In genomic region chr16:23982891-23983588, GRCm38 (mm10) we compare ENCODE assay signal across 9 mouse cellular contexts. TPM values are rescaled to one million over a fixed set of nuclear protein-coding genes. Genes with fewer than 3 reads are reported as not detected.
DNase-seq lines count a peak whose midpoint lies in the region; ATAC-seq and TF ChIP-seq lines count a peak whose summit lies in the region.
"Had no signal": no experiment of that assay in that cellular context is flagged by ENCODE, and none has a peak within 500 bp of the region (broad histone marks: within the 10 kb centered on the region; RNA-seq: fewer than 3 reads in every experiment).

No protein-coding gene starts in this region.

- no peak for ATAC-seq in intestine, embryonic 14.5 days (replicated peaks; ENCODE audit: low FRiP score, low TSS enrichment, low read depth)
- no peak for ATAC-seq in limb, embryonic 12.5 days (ENCODE audit: insufficient number of reproducible peaks, insufficient read depth, low FRiP score, low TSS enrichment, low read depth)
- ATAC-seq in stomach, embryonic 14.5 days (ENCODE audit: insufficient number of reproducible peaks, insufficient read depth, low FRiP score, low read depth): no peak
- ATAC-seq in megakaryocyte progenitor cell, adult 5-6 weeks (replicated peaks; ENCODE audit: poor library complexity): no peak

- no peak overlapping the region for H3ac ChIP-seq in myocyte (ENCODE audit: control insufficient read depth, insufficient read length)

- H3K4me1 ChIP-seq in intestine, embryonic 14.5 days (replicated peaks; ENCODE audit: control insufficient read depth, insufficient read depth, low read length): peaks cover 28% of the 10 kb centered on the region
- peaks cover 54% of the 10 kb centered on the region for H3K4me1 ChIP-seq in limb, embryonic 12.5 days (replicated peaks)
- peaks cover 38% of the 10 kb centered on the region for H3K4me1 ChIP-seq in stomach, embryonic 14.5 days (ENCODE audit: control insufficient read depth, insufficient read depth, low read length)

- H3K79me2 ChIP-seq in myocyte (ENCODE audit: control insufficient read depth, insufficient read depth): peaks cover 75% of the 10 kb centered on the region

- peak overlapping the region; percentile 33 for H3K4me3 ChIP-seq in intestine, embryonic 14.5 days (ENCODE audit: low read depth, low read length)
- H3K4me3 ChIP-seq in limb, embryonic 12.5 days (replicated peaks): peak overlapping the region; percentile 44
- peak overlapping the region; percentile 92 for H3K4me3 ChIP-seq in myocyte
- H3K4me3 ChIP-seq in stomach, embryonic 14.5 days (ENCODE audit: low read depth, low read length): peak overlapping the region; percentile 34

- DNase-seq in ZHBTc4 (ENCODE audit: low read depth, low spot score): peak; percentile 84
- DNase-seq in cerebellum, postnatal 10 days: peak; percentile 96
- DNase-seq in gastrocnemius, postnatal 10 days: peak; percentile 89
- peak; percentile 84 for DNase-seq in intestine, embryonic 14.5 days (ENCODE audit: low spot score)

- no peaks in the 10 kb centered on the region for H3K9me3 ChIP-seq in intestine, embryonic 14.5 days (ENCODE audit: control insufficient read depth, low read length)
- H3K9me3 ChIP-seq in limb, embryonic 12.5 days: no peaks in the 10 kb centered on the region
- H3K9me3 ChIP-seq in stomach, embryonic 14.5 days (ENCODE audit: control insufficient read depth, low read depth, low read length): no peaks in the 10 kb centered on the region

- no peak overlapping the region for H3K27ac ChIP-seq in intestine, embryonic 14.5 days (ENCODE audit: low read depth)
- H3K27ac ChIP-seq in limb, embryonic 12.5 days: no peak overlapping the region
- no peak overlapping the region for H3K27ac ChIP-seq in stomach, embryonic 14.5 days (ENCODE audit: low read length)

- H3K27me3 ChIP-seq in intestine, embryonic 14.5 days (replicated peaks; ENCODE audit: control insufficient read depth, insufficient read depth, low read length): peaks cover 30% of the 10 kb centered on the region
- peaks cover 69% of the 10 kb centered on the region for H3K27me3 ChIP-seq in limb, embryonic 12.5 days
- no peaks in the 10 kb centered on the region for H3K27me3 ChIP-seq in myocyte (ENCODE audit: control insufficient read depth, insufficient read depth, insufficient read length)
- 0 out of 2 replicates have a peak, but pooled peaks cover 6% of the 10 kb centered on the region for H3K27me3 ChIP-seq in stomach, embryonic 14.5 days (ENCODE audit: control insufficient read depth, insufficient read depth, low read length)

- H3K9ac ChIP-seq in intestine, embryonic 14.5 days (ENCODE audit: low read length): peak overlapping the region; percentile 21
- peak overlapping the region; percentile 40 for H3K9ac ChIP-seq in limb, embryonic 12.5 days (replicated peaks)
- H3K9ac ChIP-seq in stomach, embryonic 14.5 days (replicated peaks; ENCODE audit: low read depth, low read length): no peak overlapping the region

- no peaks in the 10 kb centered on the region for H3K36me3 ChIP-seq in intestine, embryonic 14.5 days (ENCODE audit: control insufficient read depth, insufficient read depth, low read length)
- no peaks in the 10 kb centered on the region for H3K36me3 ChIP-seq in limb, embryonic 12.5 days
- no peaks in the 10 kb centered on the region for H3K36me3 ChIP-seq in myocyte (ENCODE audit: control insufficient read depth, insufficient read depth)
- H3K36me3 ChIP-seq in stomach, embryonic 14.5 days (ENCODE audit: control insufficient read depth, insufficient read depth, low read length): no peaks in the 10 kb centered on the region

- peak overlapping the region; percentile 93 for H3K4me2 ChIP-seq in intestine, embryonic 14.5 days (ENCODE audit: low read length)
- H3K4me2 ChIP-seq in limb, embryonic 12.5 days: peak overlapping the region; percentile 86
- peak overlapping the region; percentile 89 for H3K4me2 ChIP-seq in myocyte (ENCODE audit: low read depth)
- H3K4me2 ChIP-seq in stomach, embryonic 14.5 days (replicated peaks; ENCODE audit: low read depth, low read length): peak overlapping the region; percentile 87

- under 1% methylated on average over 33 of the region's 33 CpGs for WGBS in intestine, embryonic 14.5 days
- WGBS in limb, embryonic 12.5 days: 1% methylated on average over 33 of the region's 33 CpGs
- WGBS in stomach, embryonic 14.5 days: under 1% methylated on average over 33 of the region's 33 CpGs

- TF ChIP-seq POLR2A in myocyte (IDR thresholded peaks at IDR 0.05; ENCODE audit: insufficient read length, low read depth): no peak

TF ChIP-seq in myocyte, 11 proteins besides CTCF, POLR2A, EP300 and RAD21:
- TF ChIP-seq POLR2AphosphoS2 (IDR thresholded peaks at IDR 0.05; ENCODE audit: insufficient read length, low read depth) (no peak), TCF12 (IDR thresholded peaks at IDR 0.05; ENCODE audit: insufficient read depth, poor library complexity, severe bottlenecking) (no peak), MYOG (IDR thresholded peaks at IDR 0.05; ENCODE audit: control insufficient read depth in 1 of 3, insufficient read depth in 1 of 3, insufficient read length in 2 of 3, low read depth in 2 of 3) (peak in 1 of 3 experiments; percentile 69), MYOD1 (IDR thresholded peaks at IDR 0.05; ENCODE audit: control insufficient read depth in 1 of 3, insufficient read length in 2 of 3, low read depth in 2 of 3) (peak in 2 of 3 experiments; percentile 52 to 66), E2F4 (IDR thresholded peaks at IDR 0.05; ENCODE audit: insufficient read depth) (no peak), CEBPB (IDR thresholded peaks at IDR 0.05; ENCODE audit: insufficient read depth, poor library complexity, severe bottlenecking) (no peak), MAX (IDR thresholded peaks at IDR 0.05; ENCODE audit: low read depth) (no peak), USF1 (IDR thresholded peaks at IDR 0.05; ENCODE audit: low read depth) (no peak)

RNA-seq across cellular contexts. Expression of gene Gm37419, which starts 5.2 kb away (rescaled TPM):
- not detected for total RNA-seq in gastrocnemius, postnatal 10 days (2021)
- not detected in 2 replicates for polyA plus RNA-seq in intestine, embryonic 14.5 days (2014; fragmentation: Nextera tagmentation; extraction: Ambion mirVana)
- polyA plus RNA-seq in limb, embryonic 12.5 days (2016; fragmentation: Nextera tagmentation; extraction: Ambion mirVana): not detected in 2 replicates
- not detected for polyA plus RNA-seq in myocyte (2012; fragmentation: generic; extraction: Trizol)
- polyA plus RNA-seq in stomach, embryonic 14.5 days (2014; fragmentation: Nextera tagmentation; extraction: Ambion mirVana): not detected in 2 replicates
- not detected in 2 replicates for total RNA-seq in megakaryocyte progenitor cell, adult 5-6 weeks (2015)
- total RNA-seq in megakaryocyte progenitor cell, adult 5-6 weeks (2017): not detected in 2 replicates
- total RNA-seq: hematopoietic stem cell, adult 5-6 weeks had no signal

RNA-seq across cellular contexts. Expression of gene Bcl6, which starts 5.6 kb away (rescaled TPM):
- 10 to 100 TPM; 24.1 to 31.2 TPM for total RNA-seq in gastrocnemius, postnatal 10 days (2021)
- polyA plus RNA-seq in intestine, embryonic 14.5 days (2014; fragmentation: Nextera tagmentation; extraction: Ambion mirVana): 0.49 and 0.95 TPM in 2 replicates
- 0.41 and 0.48 TPM in 2 replicates for polyA plus RNA-seq in limb, embryonic 12.5 days (2016; fragmentation: Nextera tagmentation; extraction: Ambion mirVana)
- polyA plus RNA-seq in myocyte (2012; fragmentation: generic; extraction: Trizol): 28.5 TPM
- polyA plus RNA-seq in stomach, embryonic 14.5 days (2014; fragmentation: Nextera tagmentation; extraction: Ambion mirVana): 1.4 and 1.5 TPM in 2 replicates
- 4.1 and 6.9 TPM in 2 replicates for total RNA-seq in megakaryocyte progenitor cell, adult 5-6 weeks (2015)
- 2.4 and 3.2 TPM in 2 replicates for total RNA-seq in megakaryocyte progenitor cell, adult 5-6 weeks (2017)

RNA-seq across cellular contexts. Expression of gene Rtp2, which starts 50.8 kb away (rescaled TPM):
- total RNA-seq in gastrocnemius, postnatal 10 days (2021): not detected
- not detected in 2 replicates for polyA plus RNA-seq in intestine, embryonic 14.5 days (2014; fragmentation: Nextera tagmentation; extraction: Ambion mirVana)
- not detected in 2 replicates for polyA plus RNA-seq in limb, embryonic 12.5 days (2016; fragmentation: Nextera tagmentation; extraction: Ambion mirVana)
- polyA plus RNA-seq in myocyte (2012; fragmentation: generic; extraction: Trizol): 0.01 TPM
- polyA plus RNA-seq in stomach, embryonic 14.5 days (2014; fragmentation: Nextera tagmentation; extraction: Ambion mirVana): not detected in 2 replicates
- total RNA-seq in megakaryocyte progenitor cell, adult 5-6 weeks (2015): not detected in 2 replicates
- total RNA-seq in megakaryocyte progenitor cell, adult 5-6 weeks (2017): not detected in 2 replicates
- total RNA-seq: hematopoietic stem cell, adult 5-6 weeks had no signal

Comparison
In these comparisons a context has a peak if more than half of its experiments do, and no peak if none do; other contexts are left out.
1. H3K4me3 ChIP-seq: peak in every context shown above with its lines; median percentile 92 in myocyte; 44 in limb, embryonic 12.5 days; 34 in stomach, embryonic 14.5 days; 33 in intestine, embryonic 14.5 days.
2. RNA of gene Bcl6, which starts 5.6 kb away (polyA plus RNA-seq): 28.5 TPM in myocyte (single experiment); 1.4 to 1.5 TPM in stomach, embryonic 14.5 days, 0.49 to 0.95 TPM in intestine, embryonic 14.5 days and 0.41 to 0.48 TPM in limb, embryonic 12.5 days; every median in the first group is over 10 times any median in the second.
3. Peak in every context shown above with its lines, with median percentiles within 50 percentile points of each other: DNase-seq and H3K4me2 ChIP-seq.